Mouse (Mus musculus) intestine, postnatal 0 days (tissue): ENCODE results near the gene Arhgef19. TPM values are rescaled to one million over a fixed set of nuclear protein-coding genes. Genes with fewer than 3 reads are reported as not detected.

ENCODE experiments used
- ATAC-seq: fragments of 200-750 bp; cut with Nextera tagmentation; 2 replicates; pipeline ENCODE4 v1.8.0; 2017; ENCODE audit warnings: mild to moderate bottlenecking, moderate TSS enrichment, moderate library complexity
- H3K27ac ChIP-seq: fragments of 300-500 bp; sonication (generic); 2 replicates; pipeline ENCODE4 v1.5.1; 2014; ENCODE audit warnings: mild to moderate bottlenecking, low read depth, low read length, moderate library complexity
- H3K27me3 ChIP-seq: fragments of 300-500 bp; sonication (generic); replicated peaks from 2 replicates; pipeline ENCODE4 v1.6.1; 2014; ENCODE audit warnings: low read length, mixed read lengths; ENCODE audit not compliant: control insufficient read depth, insufficient read depth
- H3K36me3 ChIP-seq: fragments of 300-500 bp; sonication (generic); 2 replicates; pipeline ENCODE4 v1.6.1; 2014; ENCODE audit warnings: mild to moderate bottlenecking, moderate library complexity; ENCODE audit not compliant: control insufficient read depth, insufficient read depth
- H3K4me1 ChIP-seq: fragments of 300-500 bp; sonication (generic); replicated peaks from 2 replicates; pipeline ENCODE4 v1.6.1; 2014; ENCODE audit warnings: antibody characterized with exemption, low read length, mixed read lengths; ENCODE audit not compliant: control insufficient read depth, insufficient read depth
- H3K4me2 ChIP-seq: fragments of 300-500 bp; sonication (generic); replicated peaks from 2 replicates; pipeline ENCODE4 v1.6.1; 2014; ENCODE audit warnings: low read depth, mild to moderate bottlenecking, moderate library complexity
- H3K4me3 ChIP-seq: fragments of 300-500 bp; sonication (generic); 2 replicates; pipeline ENCODE4 v1.5.1; 2014; ENCODE audit warnings: low read depth, low read length
- H3K9ac ChIP-seq: fragments of 300-500 bp; sonication (generic); 2 replicates; pipeline ENCODE4 v1.6.1; 2014; ENCODE audit warnings: mild to moderate bottlenecking, low read depth, low read length
- H3K9me3 ChIP-seq: fragments of 300-500 bp; sonication (generic); 2 replicates; pipeline ENCODE4 v1.6.1; 2016; ENCODE audit warnings: mixed run types; ENCODE audit not compliant: control insufficient read depth
- CTCF ChIP-seq: sonication (generic); IDR thresholded peaks from 2 replicates; pipeline ENCODE4 v1.5.1; 2016; ENCODE audit warnings: low read depth, mild to moderate bottlenecking, control low read depth, antibody characterized with exemption, moderate library complexity
- WGBS: fragments of 180-500 bp; shearing (Covaris S2); extraction: QIAGEN DNeasy Blood & Tissue Kit; methylation state at CpG from one replicate; pipeline ENCODE4 v1.1.7; 2014; 5-methylcytosine and 5-hydroxymethylcytosine counted together
- polyA plus RNA-seq: library from polyadenylated mRNA; unstranded; fragments of >200 nt; fragmentation: Nextera tagmentation; extraction: Ambion mirVana; gene quantifications from 2 replicates; pipeline ENCODE4 v1.2.1, GENCODE M21; 2015

The Arhgef19 gene
- polyA plus RNA-seq, 1 experiment from 2014 or later, result 4.5 TPM

GRCm38 (mm10) chr4:141301116-141301553 lies 61.8 kb downstream of the Arhgef19 start, which contains the start of gene Epha2:
Gene Epha2, plus strand, starts transcription at chr4:141301240.
- Histone ChIP-seq H3K9me3 (no peaks in the 10 kb centered on the region), H3K27ac (peak within 1 kb of the TSS; percentile 92), H3K36me3 (no peaks in the 10 kb centered on the region), H3K4me2 (peak within 1 kb of the TSS; percentile 87), H3K4me3 (peak within 1 kb of the TSS; percentile 86), H3K27me3 (no peaks in the 10 kb centered on the region; the same call in 1 of the 2 replicates), H3K9ac (peak within 1 kb of the TSS; percentile 94), H3K4me1 (no peaks in the 10 kb centered on the region; the same call in 1 of the 2 replicates)
- under 1% methylated on average over 35 of the region's 35 CpGs for WGBS
- ATAC-seq, result peak; percentile 62
- TF ChIP-seq CTCF, result no peak

- ATAC-seq, result peak; percentile 58
- 1% methylated on average over 51 of the region's 51 CpGs for WGBS
- peak overlapping the region; percentile 86 for H3K4me3 ChIP-seq
- peak overlapping the region; percentile 92 for H3K27ac ChIP-seq
- H3K9ac ChIP-seq, result peak overlapping the region; percentile 94
- H3K4me2 ChIP-seq, result peak overlapping the region; percentile 87
- no peaks in the 10 kb centered on the region for H3K36me3 ChIP-seq
- TF ChIP-seq CTCF, result no peak
- H3K4me1 ChIP-seq, result no peaks in the 10 kb centered on the region; the same call in 1 of the 2 replicates
- no peaks in the 10 kb centered on the region for H3K9me3 ChIP-seq
- no peaks in the 10 kb centered on the region; the same call in 1 of the 2 replicates for H3K27me3 ChIP-seq
Observed at GRCm38 (mm10) chr4:141301591-141302427, 62.5 kb downstream of the Arhgef19 start.

GRCm38 (mm10) chr4:141302428-141303401 lies 63.4 kb downstream of the Arhgef19 start:
- peak overlapping the region; percentile 92 for H3K27ac ChIP-seq
- H3K36me3 ChIP-seq, result 0 out of 2 replicates have a peak, but pooled peaks cover 3% of the 10 kb centered on the region
- no peaks in the 10 kb centered on the region for H3K9me3 ChIP-seq
- no peaks in the 10 kb centered on the region; the same call in 1 of the 2 replicates for H3K4me1 ChIP-seq
- H3K9ac ChIP-seq, result peak overlapping the region; percentile 94
- no peaks in the 10 kb centered on the region; the same call in 1 of the 2 replicates for H3K27me3 ChIP-seq
- ATAC-seq, result no peak
- TF ChIP-seq CTCF, result no peak
- peak overlapping the region; percentile 86 for H3K4me3 ChIP-seq
- H3K4me2 ChIP-seq, result peak overlapping the region; percentile 87
- WGBS, result 18% methylated on average over 27 of the region's 27 CpGs

GRCm38 (mm10) chr4:141303402-141304222 lies 64.3 kb downstream of the Arhgef19 start:
- Histone ChIP-seq H3K36me3 (0 out of 2 replicates have a peak, but pooled peaks cover 3% of the 10 kb centered on the region), H3K9ac (peak overlapping the region; percentile 94), H3K4me3 (peak overlapping the region; percentile 86), H3K9me3 (no peaks in the 10 kb centered on the region), H3K4me2 (peak overlapping the region; percentile 87), H3K27me3 (no peaks in the 10 kb centered on the region; the same call in 1 of the 2 replicates), H3K27ac (peak overlapping the region; percentile 92), H3K4me1 (no peaks in the 10 kb centered on the region; the same call in 1 of the 2 replicates)
- no peak for TF ChIP-seq CTCF
- WGBS, result 56% methylated on average over 7 of the region's 7 CpGs
- no peak for ATAC-seq

- Histone ChIP-seq H3K4me2 (peak overlapping the region; percentile 87), H3K36me3 (0 out of 2 replicates have a peak, but pooled peaks cover 3% of the 10 kb centered on the region), H3K4me3 (peak overlapping the region; percentile 86; the same call in 1 of the 2 replicates), H3K4me1 (peaks cover under 1% of the 10 kb centered on the region; the same call in 1 of the 2 replicates), H3K9me3 (no peaks in the 10 kb centered on the region), H3K27ac (peak overlapping the region; percentile 92; the same call in 1 of the 2 replicates), H3K9ac (peak overlapping the region; percentile 94; the same call in 1 of the 2 replicates), H3K27me3 (no peaks in the 10 kb centered on the region; the same call in 1 of the 2 replicates)
- WGBS, result 43% methylated on average over 4 of the region's 4 CpGs
- TF ChIP-seq CTCF, result no peak
- ATAC-seq, result no peak
Observed at GRCm38 (mm10) chr4:141304223-141304611, 64.9 kb downstream of the Arhgef19 start.
